Mouse (Mus musculus): ENCODE measurements at regions not wholly inside any gene's neighbourhood (a gene's known extent, or its start where the extent isn't known, plus 50 kb on each side); places are given as distances from the start of the nearest gene placed in this dataset.

- TF ChIP-seq CTCF (IDR thresholded peaks at IDR 0.05; ENCODE audit: control insufficient read depth, insufficient read depth, insufficient replicate concordance, low read depth, low read length) (no peak), POLR2A (IDR thresholded peaks at IDR 0.05; ENCODE audit: control insufficient read depth, low read depth, low read length) (no peak)
Measured at GRCm38 (mm10) chr14:114880291-114880690, 211.7 kb upstream of the Gpc5 start.
